Mouse (Mus musculus): ENCODE measurements around the gene Syt14.

- TF ChIP-seq CTCF (IDR thresholded peaks at IDR 0.05; ENCODE audit: low read depth, low read length) (no peak), POLR2AphosphoS5 (IDR thresholded peaks at IDR 0.05; ENCODE audit: insufficient replicate concordance, low read depth, low read length) (no peak), TAL1 (conservative IDR thresholded peaks at IDR 0.05; ENCODE audit: low read depth, low read length) (no peak)
These were observed 24.6 kb upstream of the Syt14 start for GRCm38 (mm10) chr1:193060167-193060566.

Data from G1E (cell line).